Comparison of ENCODE assay signal across 23 mouse cellular contexts in the genomic region with DNA sequence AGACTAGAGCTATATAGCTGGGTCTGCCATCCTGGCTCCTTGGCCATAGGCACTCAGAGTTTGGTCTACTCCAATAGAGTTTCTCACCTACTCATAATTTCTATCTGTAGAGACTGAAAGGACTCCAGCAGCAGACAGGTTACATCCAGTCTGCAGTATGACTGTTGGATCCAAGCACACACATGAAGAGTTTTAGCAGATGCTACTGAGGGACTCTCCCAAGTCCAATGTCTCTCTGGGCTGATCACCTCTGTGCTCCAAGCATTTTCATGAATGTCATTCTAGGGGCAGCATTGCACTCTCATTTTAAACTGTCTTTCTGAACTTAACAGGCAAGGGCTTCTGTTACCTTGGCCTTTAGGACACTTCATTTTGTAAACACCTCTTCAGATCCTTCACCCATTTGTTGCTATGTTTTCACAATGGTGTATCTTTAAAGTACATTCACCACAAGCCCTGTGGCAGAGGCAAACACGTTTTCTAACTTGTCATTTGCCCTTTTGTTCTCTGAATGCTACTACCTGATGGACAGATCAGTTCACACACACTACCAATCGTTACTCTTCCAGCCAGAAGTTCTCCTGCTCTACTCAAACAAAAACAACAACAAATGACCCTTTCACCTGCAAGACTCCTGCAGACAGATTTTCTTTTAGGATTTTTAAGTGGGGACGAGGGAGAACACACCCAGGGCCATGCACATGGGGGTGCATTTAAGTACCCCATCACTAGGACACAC. TPM values are rescaled to one million over a fixed set of nuclear protein-coding genes. Genes with fewer than 3 reads are reported as not detected.
DNase-seq lines count a peak whose midpoint lies in the region; ATAC-seq lines count a peak whose summit lies in the region.
"Had no signal": no experiment of that assay in that cellular context is flagged by ENCODE, and none has a peak within 500 bp of the region (broad histone marks: within the 10 kb centered on the region; RNA-seq: fewer than 3 reads in every experiment).

No protein-coding gene starts in this region.

- ATAC-seq in megakaryocyte, adult 5-6 weeks (ENCODE audit: poor library complexity, severe bottlenecking): no peak
- no peak for ATAC-seq in liver, embryonic 12.5 days
- no peak for ATAC-seq in forebrain, embryonic 15.5 days (replicated peaks)
- ATAC-seq: activated CD4-positive, CD25-positive, alpha-beta regulatory T cell, adult 4 months; forebrain, embryonic 14.5 days; inflammation-experienced regulatory T-cells, adult 6 months; Patski had no signal

- no peak overlapping the region for H3K4me2 ChIP-seq in liver, embryonic 12.5 days
- no peak overlapping the region for H3K4me2 ChIP-seq in forebrain, embryonic 15.5 days (replicated peaks)
- H3K4me2 ChIP-seq: embryonic facial prominence, embryonic 15.5 days; heart, embryonic 13.5 days; hindbrain, embryonic 12.5 days had no signal

- peak overlapping the region; percentile 80 for H3K4me3 ChIP-seq in megakaryocyte, embryonic 14.5 days (replicated peaks)
- no peak overlapping the region for H3K4me3 ChIP-seq in liver, embryonic 12.5 days
- H3K4me3 ChIP-seq in forebrain, embryonic 15.5 days: no peak overlapping the region
- H3K4me3 ChIP-seq: embryonic facial prominence, embryonic 15.5 days; erythroblast, embryonic 14.5 days; forebrain, embryonic 10.5 days; heart, adult 2 months; heart, embryonic 13.5 days; hindbrain, embryonic 12.5 days had no signal

- H3K4me1 ChIP-seq in megakaryocyte, embryonic 14.5 days: peaks cover 85% of the 10 kb centered on the region
- peaks cover 49% of the 10 kb centered on the region for H3K4me1 ChIP-seq in liver, embryonic 12.5 days
- H3K4me1 ChIP-seq in forebrain, embryonic 15.5 days: peaks cover 31% of the 10 kb centered on the region

- DNase-seq in thymus, postnatal 25 days: peak; percentile 12
- no peak for DNase-seq in thymus, postnatal 10 days (ENCODE audit: low spot score in 2 of 2)
- DNase-seq in cerebellum, adult 18-20 months: no peak
- DNase-seq: adrenal gland, postnatal 36 days; cerebellum, adult 8-10 months; cerebellum, postnatal 14 days; embryo, embryonic 11 days; gastrocnemius, postnatal 10 days; heart, adult 2 months; heart, postnatal 4 days had no signal

- peaks cover 19% of the 10 kb centered on the region for H3K36me3 ChIP-seq in megakaryocyte, embryonic 14.5 days (replicated peaks; ENCODE audit: low read length)
- no peaks in the 10 kb centered on the region for H3K36me3 ChIP-seq in liver, embryonic 12.5 days
- H3K36me3 ChIP-seq in forebrain, embryonic 15.5 days: no peaks in the 10 kb centered on the region
- H3K36me3 ChIP-seq: embryonic facial prominence, embryonic 15.5 days; heart, embryonic 13.5 days; hindbrain, embryonic 12.5 days had no signal

- H3K9me3 ChIP-seq in megakaryocyte, embryonic 14.5 days: no peaks in the 10 kb centered on the region
- H3K9me3 ChIP-seq in liver, embryonic 12.5 days (replicated peaks): no peaks in the 10 kb centered on the region
- H3K9me3 ChIP-seq in forebrain, embryonic 15.5 days: no peaks in the 10 kb centered on the region
- H3K9me3 ChIP-seq: embryonic facial prominence, embryonic 15.5 days; forebrain, embryonic 10.5 days; heart, embryonic 13.5 days; hindbrain, embryonic 12.5 days had no signal

- no peaks in the 10 kb centered on the region for H3K27me3 ChIP-seq in megakaryocyte, embryonic 14.5 days (replicated peaks)
- H3K27me3 ChIP-seq in liver, embryonic 12.5 days (replicated peaks): no peaks in the 10 kb centered on the region
- H3K27me3 ChIP-seq in forebrain, embryonic 15.5 days: no peaks in the 10 kb centered on the region
- H3K27me3 ChIP-seq: embryonic facial prominence, embryonic 15.5 days; heart, embryonic 13.5 days; hindbrain, embryonic 12.5 days had no signal

- 45% methylated on average over 3 of the region's 3 CpGs for WGBS in liver, embryonic 12.5 days (ENCODE audit: insufficient replicate concordance)
- 26% methylated on average over 3 of the region's 3 CpGs for WGBS in forebrain, embryonic 15.5 days

- H3K27ac ChIP-seq in liver, embryonic 12.5 days: no peak overlapping the region
- no peak overlapping the region for H3K27ac ChIP-seq in forebrain, embryonic 15.5 days (replicated peaks)
- H3K27ac ChIP-seq: embryonic facial prominence, embryonic 15.5 days; heart, adult 2 months; heart, embryonic 13.5 days; hindbrain, embryonic 12.5 days had no signal

- H3K9ac ChIP-seq in liver, embryonic 12.5 days: peak overlapping the region; percentile 33; the same call in 1 of the 2 replicates
- no peak overlapping the region for H3K9ac ChIP-seq in forebrain, embryonic 15.5 days (replicated peaks)
- H3K9ac ChIP-seq: embryonic facial prominence, embryonic 15.5 days; heart, embryonic 13.5 days; hindbrain, embryonic 12.5 days had no signal

RNA-seq across cellular contexts. Expression of a gene that starts 7.2 kb away (rescaled TPM):
- polyA plus RNA-seq in megakaryocyte, embryonic 14.5 days (2012; ENCODE audit: insufficient read depth, low replicate concordance): 50.3 and 60.3 TPM in 2 replicates
- 6.0 and 12.4 TPM in 2 replicates for total RNA-seq in megakaryocyte, adult 5-6 weeks (2015)
- total RNA-seq in megakaryocyte, adult 5-6 weeks (2017): 8.9 and 39.4 TPM in 2 replicates
- 25.6 and 26.8 TPM in 2 replicates for polyA plus RNA-seq in liver, embryonic 12.5 days (2016; fragmentation: Nextera tagmentation; extraction: Ambion mirVana)
- 136 and 139 TPM in 2 replicates for polyA plus RNA-seq in forebrain, embryonic 15.5 days (2015; fragmentation: Nextera tagmentation; extraction: Ambion mirVana)
